Mouse (Mus musculus): Measurements from ENCODE around the gene Prdx2.

GRCm38 (mm10) chr8:84956768-84957167, 12.6 kb upstream of the Prdx2 start:
- TF ChIP-seq GATA1 (IDR thresholded peaks at IDR 0.05; ENCODE audit: low read length) (no peak), TAL1 (IDR thresholded peaks at IDR 0.05; ENCODE audit: low read length) (no peak)

Data from erythroblast, embryonic 14.5 days (primary cell).